Mouse (Mus musculus): ENCODE measurements around the gene Habp2. TPM values are rescaled to one million over a fixed set of nuclear protein-coding genes. Genes with fewer than 3 reads are reported as not detected.

Gene Habp2
- total RNA-seq, 2 experiments from 2014 or later: not detected

- no peak overlapping the region for H3K4me3 ChIP-seq
- no peak for TF ChIP-seq CTCF (conservative IDR thresholded peaks at IDR 0.05)
Measured at GRCm38 (mm10) chr19:56277951-56278350, 9.0 kb upstream of the Habp2 start.

GRCm38 (mm10) chr19:56278366-56278765, 8.6 kb upstream of the Habp2 start:
- no peak for DNase-seq (ENCODE audit: low spot score in 2 of 2)
- TF ChIP-seq CTCF (conservative IDR thresholded peaks at IDR 0.05): no peak
- no peak overlapping the region for H3K4me3 ChIP-seq
- no peak overlapping the region for H3K27ac ChIP-seq

More at GRCm38 (mm10) chr19:56277951-56278350, 9.0 kb upstream of the Habp2 start:
- no peak overlapping the region for H3K27ac ChIP-seq
- no peak for DNase-seq (ENCODE audit: low spot score in 2 of 2)

- no peak overlapping the region for H3K4me3 ChIP-seq
- no peak for DNase-seq (ENCODE audit: low spot score in 2 of 2)
- no peak for TF ChIP-seq CTCF (conservative IDR thresholded peaks at IDR 0.05)
- H3K27ac ChIP-seq: no peak overlapping the region
Measured at GRCm38 (mm10) chr19:56285222-56285621, 1.7 kb upstream of the Habp2 start.

GRCm38 (mm10) chr19:56287580-56288367, 837 bp downstream of the Habp2 start:
- no peak overlapping the region for H3K27ac ChIP-seq
- TF ChIP-seq CTCF (conservative IDR thresholded peaks at IDR 0.05): no peak
- H3K4me3 ChIP-seq: no peak overlapping the region
- no peak for DNase-seq (ENCODE audit: low spot score in 2 of 2)

- no peak for DNase-seq (ENCODE audit: low spot score in 2 of 2)
- Histone ChIP-seq H3K4me3 (no peak overlapping the region), H3K27ac (no peak overlapping the region)
- TF ChIP-seq CTCF (conservative IDR thresholded peaks at IDR 0.05): no peak
Measured at GRCm38 (mm10) chr19:56288436-56288835, 1.5 kb downstream of the Habp2 start.

GRCm38 (mm10) chr19:56289642-56290041, 2.7 kb downstream of the Habp2 start:
- no peak overlapping the region for H3K27ac ChIP-seq
- TF ChIP-seq CTCF (conservative IDR thresholded peaks at IDR 0.05): no peak
- no peak for DNase-seq (ENCODE audit: low spot score in 2 of 2)
- no peak overlapping the region for H3K4me3 ChIP-seq

GRCm38 (mm10) chr19:56291898-56292297, 5.0 kb downstream of the Habp2 start:
- peak; percentile 4 to 19 for DNase-seq (ENCODE audit: low spot score in 2 of 2)
- no peak for TF ChIP-seq CTCF (conservative IDR thresholded peaks at IDR 0.05)
- Histone ChIP-seq H3K4me3 (no peak overlapping the region), H3K27ac (no peak overlapping the region)

GRCm38 (mm10) chr19:56292335-56292734, 5.4 kb downstream of the Habp2 start:
- TF ChIP-seq CTCF (conservative IDR thresholded peaks at IDR 0.05): peak; percentile 63
- Histone ChIP-seq H3K27ac (no peak overlapping the region), H3K4me3 (no peak overlapping the region)
- no peak for DNase-seq (ENCODE audit: low spot score in 2 of 2)

GRCm38 (mm10) chr19:56294654-56295399, 7.9 kb downstream of the Habp2 start:
- peak; percentile 45 to 74 for DNase-seq (ENCODE audit: low spot score in 2 of 2)
- peak; percentile 79 for TF ChIP-seq CTCF (conservative IDR thresholded peaks at IDR 0.05)
- H3K4me3 ChIP-seq: no peak overlapping the region
- no peak overlapping the region for H3K27ac ChIP-seq

GRCm38 (mm10) chr19:56296668-56297067, 9.7 kb downstream of the Habp2 start:
- DNase-seq (ENCODE audit: low spot score in 2 of 2): no peak
- H3K4me3 ChIP-seq: no peak overlapping the region
- no peak overlapping the region for H3K27ac ChIP-seq
- TF ChIP-seq CTCF (conservative IDR thresholded peaks at IDR 0.05): no peak

GRCm38 (mm10) chr19:56297264-56297663, 10.3 kb downstream of the Habp2 start:
- Histone ChIP-seq H3K4me3 (no peak overlapping the region), H3K27ac (no peak overlapping the region)
- DNase-seq (ENCODE audit: low spot score in 2 of 2): no peak
- no peak for TF ChIP-seq CTCF (conservative IDR thresholded peaks at IDR 0.05)

- no peak for TF ChIP-seq CTCF (conservative IDR thresholded peaks at IDR 0.05)
- Histone ChIP-seq H3K4me3 (no peak overlapping the region), H3K27ac (no peak overlapping the region)
- peak in 1 of 2 experiments; percentile 3 for DNase-seq (ENCODE audit: low spot score in 2 of 2)
Measured at GRCm38 (mm10) chr19:56300835-56301234, 13.9 kb downstream of the Habp2 start.

- no peak for DNase-seq (ENCODE audit: low spot score in 2 of 2)
- no peak for TF ChIP-seq CTCF (conservative IDR thresholded peaks at IDR 0.05)
- Histone ChIP-seq H3K27ac (no peak overlapping the region), H3K4me3 (no peak overlapping the region)
Measured at GRCm38 (mm10) chr19:56316531-56316930, 29.6 kb downstream of the Habp2 start.
